Mouse (Mus musculus): ENCODE measurements around the gene Col1a1.
A peak's percentile ranks its signal among the peaks of the same experiment; 100 is the strongest.

GRCm38 (mm10) chr11:94936851-94937295, 849 bp downstream of the Col1a1 start:
- TF ChIP-seq POLR2A (IDR thresholded peaks at IDR 0.05; ENCODE audit: borderline replicate concordance, control insufficient read depth, low read depth, low read length) (no peak), CTCF (IDR thresholded peaks at IDR 0.05; ENCODE audit: control insufficient read depth, insufficient read depth, low read length) (peak; percentile 85)

All from bone marrow, adult 2 months (tissue).